Mouse (Mus musculus): ENCODE measurements around the gene Atp6v1e1.
A peak's percentile ranks its signal among the peaks of the same experiment; 100 is the strongest.
"Not testable (repeated sequence)": the region's sequence is repeated elsewhere in the genome, so short reads cannot be mapped to it uniquely, and the experiment has no call there.

Gene Atp6v1e1

DNA sequence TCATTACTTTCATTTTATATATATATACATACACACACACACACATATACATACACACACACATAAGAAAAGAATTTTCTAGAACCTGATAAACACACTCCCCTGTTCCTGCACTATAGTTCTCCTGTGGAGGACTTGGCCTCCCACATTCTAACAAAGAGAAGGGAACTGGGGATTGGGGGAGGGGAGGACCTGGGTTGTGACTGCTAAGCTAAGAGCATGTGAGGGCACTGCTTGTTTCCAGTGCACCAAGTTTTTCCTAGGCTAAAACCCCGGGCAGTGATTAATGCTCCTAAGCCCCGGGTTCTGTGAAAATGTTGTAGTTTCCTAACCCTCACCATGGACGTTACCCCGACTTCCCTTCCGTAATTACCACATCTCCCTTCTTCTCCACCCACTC lies 2.4 kb downstream of the Atp6v1e1 start:
- DNase-seq (ENCODE audit: low spot score in 2 of 2): no peak

DNA sequence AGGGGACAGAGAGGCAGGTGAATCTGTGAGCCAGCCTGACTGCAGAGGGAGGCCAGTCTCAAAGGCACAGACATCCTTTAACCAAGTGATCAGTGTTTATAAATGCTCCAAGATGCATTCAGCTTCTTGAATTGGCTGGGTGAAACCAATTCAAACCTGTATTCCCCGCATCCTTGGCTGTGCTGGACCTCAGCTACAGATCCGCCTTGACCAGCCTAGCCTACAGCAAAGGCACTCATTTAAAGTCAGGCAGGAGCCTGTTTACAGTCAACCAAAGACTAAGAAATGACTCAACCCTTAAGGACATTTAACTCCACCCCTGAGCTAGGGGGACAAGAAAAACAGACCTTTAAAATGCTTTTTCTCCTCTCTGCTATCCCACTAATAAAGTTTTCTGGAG lies 3.3 kb downstream of the Atp6v1e1 start:
- DNase-seq (ENCODE audit: low spot score in 2 of 2): no peak

DNA sequence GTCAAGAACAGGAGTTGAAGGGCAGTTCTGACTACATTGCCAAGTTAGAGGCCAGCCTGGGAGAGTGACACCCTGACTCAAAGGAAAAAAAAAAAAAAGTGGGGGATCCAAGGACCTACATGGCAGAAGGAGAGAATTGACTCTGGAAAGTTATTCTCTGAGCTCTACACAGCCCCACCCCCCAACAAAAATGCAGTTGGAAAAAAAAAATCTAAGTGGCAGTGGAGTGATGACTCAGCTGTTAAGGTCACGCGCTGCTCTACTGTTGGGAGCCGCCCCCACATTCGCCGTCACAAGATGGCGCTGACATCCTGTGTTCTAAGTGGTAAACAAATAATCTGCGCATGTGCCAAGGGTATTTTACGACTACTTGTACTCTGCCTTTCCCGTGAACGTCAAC lies 10.6 kb downstream of the Atp6v1e1 start:
- not testable (repeated sequence) for DNase-seq (ENCODE audit: low spot score in 2 of 2)

DNA sequence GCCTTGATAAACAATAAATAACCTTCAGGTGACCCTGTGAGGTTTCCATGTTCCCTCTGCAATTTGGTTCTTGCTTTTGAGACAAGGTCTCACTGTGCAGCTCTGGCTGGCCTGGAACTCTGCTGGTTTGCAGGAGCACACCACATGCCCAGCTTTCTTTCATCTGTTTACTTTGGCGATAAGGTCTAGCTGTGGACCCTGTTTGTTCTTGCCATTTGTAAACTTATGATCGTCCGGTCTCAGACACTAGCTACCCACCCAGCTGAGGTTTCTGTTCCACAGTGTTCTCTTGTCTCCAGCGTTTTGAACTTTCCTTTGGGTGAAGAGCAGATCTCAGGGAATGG lies 14.9 kb downstream of the Atp6v1e1 start:
- no peak for DNase-seq (ENCODE audit: low spot score in 2 of 2)

DNA sequence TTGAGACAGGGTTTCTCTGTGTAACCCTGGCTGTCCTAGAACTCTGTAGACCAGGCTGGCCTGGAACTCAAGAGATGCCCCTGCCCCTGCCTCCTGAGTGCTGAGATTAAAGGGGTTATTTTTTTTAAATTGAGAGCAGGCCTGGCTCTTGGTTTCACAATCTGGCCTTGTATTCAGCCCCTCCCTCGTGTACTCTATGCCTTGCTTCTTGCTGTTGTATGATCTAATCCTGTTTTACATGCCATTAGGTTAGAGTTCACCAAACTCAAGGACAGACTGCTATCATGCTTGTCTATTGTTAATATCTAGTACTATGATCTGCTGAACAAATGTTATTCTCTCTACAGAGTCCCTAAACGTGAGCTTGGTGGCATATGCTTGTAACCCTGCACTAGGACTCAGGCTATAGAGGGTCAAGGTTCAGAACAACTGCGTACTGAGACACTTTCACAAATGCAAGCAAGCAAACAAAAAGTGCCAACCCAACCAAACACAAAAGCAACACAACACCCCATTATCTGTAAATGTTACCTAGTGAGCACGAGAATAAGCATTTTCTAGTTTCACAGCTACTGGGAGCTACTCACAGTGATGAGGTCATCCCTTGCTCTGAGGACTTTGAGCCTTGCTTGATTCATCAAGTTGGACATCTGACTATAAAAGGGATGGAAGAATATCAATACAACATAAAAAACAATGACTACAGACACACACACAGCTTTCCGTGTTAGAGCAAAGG lies 15.4 kb downstream of the Atp6v1e1 start:
- DNase-seq (ENCODE audit: low spot score in 2 of 2): no peak

DNA sequence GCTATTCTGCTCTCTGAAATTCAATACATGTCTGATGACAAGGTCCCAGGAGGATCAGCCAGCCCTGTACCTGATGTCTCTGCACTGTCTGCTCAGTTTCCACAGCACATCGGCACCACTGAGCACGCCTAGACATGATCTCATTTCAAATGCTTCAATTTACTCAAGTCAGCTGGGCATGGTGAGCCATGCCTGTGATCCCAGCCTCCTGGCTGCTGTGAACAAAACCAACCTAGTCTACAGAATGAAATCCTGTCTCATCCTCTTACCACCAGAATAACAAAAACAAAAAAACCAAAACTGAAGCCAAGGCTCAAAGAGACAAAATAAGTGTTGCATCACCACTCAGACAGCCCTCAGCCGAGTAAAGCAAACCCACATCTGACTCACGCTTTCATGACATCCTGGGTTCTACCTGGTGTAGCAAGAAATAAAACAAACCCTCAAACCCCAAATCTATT lies 23.0 kb downstream of the Atp6v1e1 start:
- DNase-seq (ENCODE audit: low spot score in 2 of 2): no peak

DNA sequence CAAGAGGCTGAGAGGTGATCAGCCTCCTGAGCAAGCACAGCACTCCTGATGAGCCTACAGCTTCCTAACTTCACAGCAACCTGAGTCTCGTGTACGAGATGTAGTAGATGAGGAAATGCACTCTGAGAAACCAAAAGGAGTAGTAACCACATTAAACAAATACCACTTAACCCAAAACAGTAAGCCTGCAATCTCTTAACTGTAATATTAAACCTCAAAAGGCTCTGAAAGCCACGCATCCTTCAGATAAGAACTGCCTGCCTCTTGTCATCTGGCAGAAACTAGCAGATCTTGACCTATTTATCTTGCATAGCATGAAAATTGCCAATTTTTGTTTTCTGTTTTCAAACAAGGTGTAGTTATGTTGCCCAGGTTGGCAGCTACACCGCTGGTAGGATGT lies 23.7 kb downstream of the Atp6v1e1 start:
- no peak for DNase-seq (ENCODE audit: low spot score in 2 of 2)

DNA sequence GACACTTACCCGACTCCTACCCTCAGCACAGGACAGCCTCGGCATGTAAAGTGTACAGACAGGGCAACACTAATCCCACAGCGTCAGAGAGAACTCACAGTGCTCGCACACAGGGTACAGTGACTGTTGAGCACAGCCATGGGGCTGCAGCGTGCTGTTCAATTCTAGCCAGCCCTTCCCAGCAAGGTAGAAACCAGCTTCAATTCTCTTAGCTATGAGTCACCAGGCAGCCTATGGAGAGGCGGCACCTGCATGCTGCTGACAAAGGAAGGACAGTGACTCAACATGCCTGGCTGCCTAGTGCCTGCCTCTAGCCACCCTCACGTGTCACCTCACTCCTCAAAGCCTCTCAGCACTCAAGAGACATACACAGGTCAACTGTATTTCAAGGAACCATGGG lies 24.6 kb downstream of the Atp6v1e1 start:
- no peak for DNase-seq (ENCODE audit: low spot score in 2 of 2)

DNA sequence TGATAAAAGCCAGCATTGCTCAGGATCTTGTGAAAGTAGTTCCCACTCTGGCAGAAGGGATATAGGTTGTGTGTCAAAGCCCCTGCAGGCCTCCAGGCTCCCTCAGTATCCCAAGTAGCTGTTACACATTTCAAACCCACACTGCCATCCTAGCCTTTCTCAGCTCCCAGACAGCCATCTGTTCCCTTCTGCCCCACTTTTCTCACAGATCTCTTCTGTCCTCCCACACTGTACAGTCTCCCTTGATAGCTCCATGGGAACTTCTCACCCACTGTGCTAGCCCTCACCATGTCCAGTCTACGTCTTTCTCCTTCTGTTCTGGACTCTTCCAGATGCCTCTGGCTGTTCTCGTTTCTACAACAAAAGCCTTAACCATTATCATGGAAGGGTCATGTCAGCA lies 26.5 kb downstream of the Atp6v1e1 start:
- DNase-seq (ENCODE audit: low spot score in 2 of 2): no peak

DNA sequence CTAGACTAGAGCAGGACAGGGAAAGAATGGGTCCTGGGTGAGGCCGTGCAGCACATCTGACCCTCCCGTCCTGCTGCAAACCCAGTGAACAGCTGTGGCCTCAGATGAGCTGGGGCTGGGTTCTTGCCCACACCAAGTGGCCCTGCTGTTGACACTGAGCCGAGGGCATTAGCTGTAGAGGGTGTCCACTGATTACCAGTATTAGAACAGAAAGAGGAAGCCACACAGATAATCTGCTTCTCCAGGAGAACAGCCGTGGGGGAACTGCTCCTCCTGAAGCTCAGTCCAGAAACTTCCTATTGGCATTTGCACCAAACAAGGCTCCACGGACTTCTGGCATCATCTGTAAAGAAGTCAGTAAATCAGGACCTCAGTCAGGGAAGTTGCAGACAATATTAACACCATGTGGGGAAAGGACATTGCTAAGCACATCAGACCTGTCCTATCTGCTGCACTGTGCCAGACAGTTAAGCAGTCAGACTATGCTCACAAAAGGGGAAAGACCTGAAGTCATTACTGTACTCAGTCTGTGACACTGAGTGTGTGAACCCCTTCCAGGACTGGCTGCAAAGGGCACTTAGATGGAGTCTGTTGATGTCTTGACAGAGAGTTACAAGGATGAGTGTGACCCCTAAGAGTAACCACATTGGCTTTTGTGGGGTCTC lies 27.0 kb downstream of the Atp6v1e1 start:
- DNase-seq (ENCODE audit: low spot score in 2 of 2): no peak

DNA sequence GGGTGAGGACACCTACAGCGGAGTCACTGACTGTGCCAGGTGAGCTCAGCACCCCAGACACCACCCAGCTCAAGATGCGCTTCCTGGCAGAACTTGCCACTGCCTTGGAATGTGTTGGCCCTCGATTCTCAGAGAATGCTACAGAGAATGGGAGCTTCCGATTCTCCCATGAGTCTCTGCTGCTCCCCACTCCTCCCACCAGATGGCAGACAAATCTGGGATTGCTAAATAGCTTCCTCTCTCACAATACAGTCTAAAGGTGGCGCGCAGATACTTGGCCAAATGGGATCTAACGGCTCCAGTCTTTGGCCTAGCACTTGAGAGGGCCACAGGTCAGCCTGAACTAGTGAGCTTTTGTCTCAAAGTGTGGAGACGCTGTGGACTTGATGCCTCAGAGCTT lies 29.6 kb downstream of the Atp6v1e1 start:
- DNase-seq (ENCODE audit: low spot score in 2 of 2): no peak

DNA sequence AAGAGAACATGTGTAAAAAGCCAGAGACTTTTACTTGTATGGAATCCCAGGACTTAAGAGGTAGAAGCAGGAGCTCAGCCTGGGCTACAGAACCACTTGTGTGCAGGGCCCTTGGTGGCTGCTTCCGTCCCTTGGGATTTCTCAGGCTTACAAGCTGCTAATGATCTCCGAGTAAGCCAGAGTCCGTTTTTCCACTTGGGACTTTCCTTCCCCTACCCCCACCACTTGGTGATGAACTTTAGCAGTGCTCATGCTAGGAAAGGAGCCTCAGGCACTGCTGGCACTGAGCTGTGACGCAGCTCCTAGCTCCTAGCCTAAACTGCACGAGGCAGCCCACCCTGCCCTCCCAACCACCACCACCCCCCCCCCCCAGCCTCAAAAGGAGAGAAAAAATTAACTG lies 31.9 kb downstream of the Atp6v1e1 start:
- DNase-seq (ENCODE audit: low spot score in 2 of 2): no peak

DNA sequence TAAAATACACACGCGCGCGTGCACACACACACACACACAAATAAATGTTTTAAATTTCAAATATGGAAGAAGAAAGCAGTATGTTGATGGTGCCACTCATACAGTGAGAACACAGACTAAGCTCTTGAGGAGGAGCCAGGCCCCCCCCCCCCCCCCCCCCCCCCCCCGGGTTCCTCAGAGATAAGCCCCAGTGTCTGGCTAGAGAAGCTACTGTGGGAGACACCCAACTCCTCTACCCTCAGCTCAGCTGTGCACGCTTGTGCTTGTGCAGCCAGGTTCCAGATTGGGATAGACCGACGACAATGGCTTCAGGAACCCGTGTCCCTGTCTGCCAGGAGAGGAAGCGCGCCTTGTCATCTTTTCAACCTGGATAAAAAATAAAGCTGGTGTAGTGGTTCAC lies 32.4 kb downstream of the Atp6v1e1 start:
- DNase-seq (ENCODE audit: low spot score in 2 of 2): no peak

DNA sequence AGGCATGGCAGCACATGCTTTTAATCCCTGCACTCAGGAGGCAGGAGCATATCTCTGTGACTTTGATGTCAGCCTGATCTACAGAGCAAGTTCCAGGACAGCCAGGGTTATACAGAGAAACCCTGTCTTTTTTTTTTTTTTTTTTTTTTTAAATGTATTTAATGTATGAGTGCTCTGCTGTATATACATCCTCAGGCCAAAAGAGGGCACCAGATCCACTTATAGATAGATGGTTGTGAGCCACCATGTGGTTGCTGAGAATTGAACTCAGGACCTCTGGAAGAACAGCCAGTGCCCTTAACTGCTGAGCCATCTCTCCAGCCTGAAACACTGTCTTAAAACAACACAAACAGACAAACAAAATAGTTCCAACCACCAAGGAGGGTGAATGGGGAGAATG lies 33.7 kb downstream of the Atp6v1e1 start:
- DNase-seq (ENCODE audit: low spot score in 2 of 2): peak in 1 of 2 experiments; percentile 39

DNA sequence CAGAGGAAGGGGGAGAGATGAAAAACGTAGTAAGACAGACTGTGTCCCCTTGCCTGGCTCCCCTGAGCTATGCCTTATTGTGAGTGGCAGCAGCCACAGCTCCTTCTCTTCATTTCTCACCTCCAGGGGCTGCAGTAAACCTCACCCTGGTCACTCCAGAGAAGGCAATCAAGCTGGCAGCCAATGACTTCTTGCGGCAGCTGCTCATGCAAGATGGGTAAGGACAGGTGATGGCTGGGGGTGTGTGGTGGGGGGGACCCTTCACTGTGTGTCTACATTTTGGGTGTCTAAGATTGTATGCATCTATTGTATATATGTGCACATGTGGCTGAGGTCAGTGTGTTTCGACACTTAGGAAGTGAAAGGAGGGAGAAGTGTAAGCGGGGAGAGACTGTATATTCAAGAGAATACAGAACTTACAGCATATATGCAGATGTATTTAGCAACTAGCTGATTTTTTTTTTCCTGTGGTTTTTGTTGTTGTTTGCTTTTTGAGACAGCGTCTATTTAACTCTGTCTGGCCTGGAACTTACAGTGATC lies 34.5 kb downstream of the Atp6v1e1 start:
- no peak for DNase-seq (ENCODE audit: low spot score in 2 of 2)

DNA sequence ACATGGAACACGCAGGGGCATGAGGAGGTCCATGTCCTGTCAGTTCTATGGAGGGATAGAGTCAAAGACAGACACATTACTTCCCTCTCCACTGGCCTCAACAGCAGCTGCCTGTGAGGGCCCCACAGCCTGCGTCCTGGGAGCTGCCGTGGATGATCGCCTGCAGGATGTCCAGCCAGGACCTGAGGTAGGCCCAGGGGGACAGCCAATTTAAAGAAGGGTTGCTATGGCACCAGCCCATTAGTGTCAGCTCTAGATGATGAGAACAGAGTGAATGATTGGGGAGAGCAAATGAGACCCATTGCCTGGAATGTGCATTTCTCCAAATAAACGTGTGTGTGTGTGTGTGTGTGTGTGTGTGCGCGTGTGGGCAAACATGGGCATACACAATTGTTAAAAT lies 38.2 kb downstream of the Atp6v1e1 start:
- DNase-seq (ENCODE audit: low spot score in 2 of 2): no peak

DNA sequence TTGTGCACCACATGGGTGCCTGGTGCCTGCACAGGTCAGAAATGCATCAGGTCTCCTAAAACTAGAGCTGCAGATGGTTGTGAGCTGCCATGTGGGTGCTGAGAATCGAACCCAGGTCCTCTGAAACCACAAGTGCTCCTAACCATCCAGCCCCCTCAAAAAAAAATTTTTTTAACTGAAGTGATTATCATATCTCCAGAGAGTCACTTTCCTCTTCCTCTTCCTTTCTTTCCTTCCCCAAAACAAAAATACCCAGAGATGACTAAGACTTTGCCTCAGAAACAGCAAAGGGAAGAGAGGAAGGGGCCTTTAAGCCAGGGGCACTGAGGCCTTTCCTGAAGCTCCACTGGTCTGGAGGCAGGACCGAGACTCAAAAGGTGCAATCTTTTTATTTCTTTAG lies 39.6 kb downstream of the Atp6v1e1 start:
- DNase-seq (ENCODE audit: low spot score in 2 of 2): no peak

DNA sequence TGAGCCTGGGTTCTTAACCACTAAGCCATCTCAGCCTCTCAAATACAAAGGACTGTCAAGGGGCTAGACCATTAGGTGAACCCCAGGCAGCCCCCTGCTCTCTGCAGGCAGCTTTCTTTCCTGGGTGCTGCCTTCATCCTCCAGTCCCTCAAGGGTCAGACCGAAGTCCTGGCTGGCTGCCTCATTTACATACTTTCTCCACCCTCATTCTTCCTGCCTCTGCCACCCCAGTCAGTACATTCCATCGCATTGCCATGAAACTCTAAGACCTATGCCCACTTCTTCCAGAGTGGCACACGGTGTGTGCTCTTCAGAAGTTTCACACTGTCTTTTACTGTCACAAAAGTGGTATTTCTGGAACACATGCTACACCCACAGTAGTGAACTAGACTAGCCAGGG lies 44.4 kb downstream of the Atp6v1e1 start:
- no peak for DNase-seq (ENCODE audit: low spot score in 2 of 2)

DNA sequence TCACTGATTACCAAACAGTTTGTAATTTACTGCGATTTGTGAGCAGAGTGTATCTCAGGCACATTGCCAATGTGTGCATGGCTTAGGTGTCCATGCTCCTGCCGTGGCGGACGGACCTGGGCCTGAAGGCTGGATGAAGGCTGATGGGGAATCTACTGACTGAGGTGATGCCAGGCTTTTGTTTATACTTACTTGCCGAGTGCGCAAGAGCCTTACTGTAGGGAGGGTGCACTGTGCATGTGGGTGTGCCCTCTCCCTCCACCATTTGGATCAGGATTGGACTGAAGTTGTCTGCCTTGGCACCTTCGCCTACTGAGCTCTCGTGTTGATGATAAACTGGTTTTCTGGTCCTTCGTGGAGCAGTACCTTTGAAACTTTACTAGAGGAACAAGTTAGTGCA lies 45.1 kb downstream of the Atp6v1e1 start:
- no peak for DNase-seq (ENCODE audit: low spot score in 2 of 2)

DNA sequence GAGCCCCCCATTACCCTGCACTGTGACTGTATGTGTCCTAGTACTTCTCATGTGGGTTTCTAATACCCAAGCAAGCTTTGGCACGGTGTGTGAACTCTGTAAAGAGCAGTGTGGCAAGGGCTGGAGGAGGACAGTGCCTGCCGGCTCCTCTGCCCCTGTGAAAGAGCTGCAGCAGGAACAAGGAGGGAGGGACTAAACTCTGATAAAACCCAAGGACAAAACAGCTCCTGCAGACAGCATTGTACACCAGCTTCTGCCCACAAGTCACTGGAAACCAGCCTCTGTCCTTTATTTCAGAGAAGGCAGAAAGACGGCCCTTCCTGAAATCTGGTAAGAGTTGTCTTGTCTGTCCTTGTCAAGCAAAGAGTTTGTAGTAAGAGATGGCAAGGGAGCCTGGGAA lies 46.3 kb downstream of the Atp6v1e1 start:
- DNase-seq (ENCODE audit: low spot score in 2 of 2): no peak

DNA sequence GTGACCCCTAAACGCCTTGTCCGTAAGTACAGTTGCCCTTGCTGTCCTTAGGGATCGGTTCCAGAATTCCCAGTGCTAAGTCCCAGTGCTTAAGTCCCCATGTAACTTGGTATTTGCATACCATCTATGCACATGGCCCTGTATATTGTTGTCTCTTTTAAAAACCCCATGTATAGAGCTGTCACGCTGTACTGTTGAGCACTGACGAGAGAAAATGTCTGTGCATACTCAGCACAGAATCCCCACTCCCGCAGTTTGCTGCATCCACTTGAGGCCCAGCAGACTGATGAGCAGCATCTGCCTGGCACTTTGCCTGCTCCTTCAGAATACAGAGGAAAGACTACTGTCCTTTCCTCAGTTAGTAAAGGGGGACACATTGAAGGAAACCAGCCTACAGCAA lies 48.8 kb downstream of the Atp6v1e1 start:
- no peak for DNase-seq (ENCODE audit: low spot score in 2 of 2)

DNA sequence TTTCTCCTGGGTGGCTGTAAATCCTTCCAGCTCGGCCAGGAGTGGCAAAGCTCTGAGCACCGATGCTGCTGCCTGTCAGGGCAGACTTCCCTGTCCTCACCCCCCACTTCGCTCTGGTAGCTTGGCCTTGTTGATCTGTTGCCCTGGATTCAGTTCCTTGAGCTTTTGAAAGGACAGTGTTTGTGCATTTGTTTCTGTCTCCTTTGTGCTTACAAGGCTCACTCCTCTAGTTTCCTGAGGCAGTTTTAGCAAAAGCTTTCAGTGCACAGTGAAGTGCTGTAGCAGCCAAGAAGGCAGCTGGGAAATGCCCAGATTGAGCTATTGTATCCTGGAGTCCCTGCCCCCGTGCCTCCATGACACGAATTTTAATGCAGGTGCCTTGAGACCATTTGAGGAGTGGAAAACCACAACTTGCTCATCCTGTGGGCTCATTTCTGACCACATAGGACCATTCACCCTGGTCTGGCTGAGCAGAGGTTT lies 49.4 kb downstream of the Atp6v1e1 start, which contains the start of gene Slc25a18:
Slc25a18 (plus strand) TSS at position 430 of the 480 bp plus-strand sequence.
- DNase-seq (ENCODE audit: low spot score in 2 of 2): no peak

DNA sequence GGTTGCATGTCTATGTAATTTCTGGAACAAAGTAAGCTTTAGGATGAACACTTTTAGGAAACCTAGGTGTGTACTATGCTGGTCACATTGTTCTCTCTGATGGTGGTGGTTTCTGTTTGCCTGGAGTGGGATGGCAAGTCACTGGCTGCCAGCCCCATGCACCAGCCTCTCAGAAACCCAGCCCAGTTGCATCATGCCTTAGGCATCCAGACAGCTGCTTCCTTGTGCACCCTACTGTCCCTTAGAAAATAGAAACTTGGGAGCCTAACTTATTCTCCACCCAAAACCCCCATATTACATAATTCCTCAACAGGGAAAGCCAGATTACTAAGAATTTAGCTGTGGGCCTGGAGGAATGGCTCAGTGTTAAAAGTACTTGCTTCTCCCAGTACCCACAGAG lies 50.6 kb downstream of the Atp6v1e1 start:
- no peak for DNase-seq (ENCODE audit: low spot score in 2 of 2)
